Mouse (Mus musculus): ENCODE results near the gene Plbd1. TPM values are rescaled to one million over a fixed set of nuclear protein-coding genes. Genes with fewer than 3 reads are reported as not detected.

The Plbd1 gene
- polyA plus RNA-seq (2015; fragmentation: Nextera tagmentation; extraction: Ambion mirVana): 30.7 and 31.3 TPM in 2 replicates

DNA sequence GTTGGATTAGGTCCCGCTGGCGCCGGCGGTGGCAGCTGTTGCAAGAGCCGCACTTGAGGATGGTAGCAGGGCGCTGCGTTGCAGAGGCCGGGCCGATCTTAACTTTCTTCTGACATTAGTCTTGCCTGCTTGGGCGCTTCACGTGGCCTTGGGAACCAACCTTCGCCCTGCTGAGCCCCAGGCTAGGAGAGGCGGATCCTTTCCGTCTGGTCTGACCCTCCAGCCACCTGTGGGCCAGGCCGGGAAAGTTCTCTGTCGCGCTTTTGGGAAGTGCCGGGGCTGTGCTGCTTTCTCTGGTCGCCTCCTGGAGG lies at the start of gene Plbd1:
Gene Plbd1, minus strand, starts transcription at position 223 of the 311 bp plus-strand sequence.
- Histone ChIP-seq H3K27me3 (ENCODE audit: insufficient read depth, low read length) (peaks cover 11% of the 10 kb centered on the region), H3K4me3 (ENCODE audit: low read depth, low read length) (peak within 1 kb of the TSS; percentile 57), H3K9me3 (ENCODE audit: low read length) (no peaks in the 10 kb centered on the region), H3K27ac (ENCODE audit: low read depth) (peak within 1 kb of the TSS; percentile 78), H3K36me3 (replicated peaks; ENCODE audit: insufficient read depth, low read length) (no peaks in the 10 kb centered on the region), H3K9ac (replicated peaks) (peak within 1 kb of the TSS; percentile 68), H3K4me1 (ENCODE audit: insufficient read depth) (peaks cover 9% of the 10 kb centered on the region), H3K4me2 (ENCODE audit: low read depth, low read length) (peak within 1 kb of the TSS; percentile 73)
- DNase-seq: peak; percentile 57
- peak; percentile 60 for ATAC-seq
- TF ChIP-seq EP300 (IDR thresholded peaks at IDR 0.05; ENCODE audit: low read depth) (no peak), CTCF (IDR thresholded peaks at IDR 0.05; ENCODE audit: low read depth) (no peak)
- 2% methylated on average over 19 of the region's 19 CpGs for WGBS (ENCODE audit: insufficient replicate concordance)

DNA sequence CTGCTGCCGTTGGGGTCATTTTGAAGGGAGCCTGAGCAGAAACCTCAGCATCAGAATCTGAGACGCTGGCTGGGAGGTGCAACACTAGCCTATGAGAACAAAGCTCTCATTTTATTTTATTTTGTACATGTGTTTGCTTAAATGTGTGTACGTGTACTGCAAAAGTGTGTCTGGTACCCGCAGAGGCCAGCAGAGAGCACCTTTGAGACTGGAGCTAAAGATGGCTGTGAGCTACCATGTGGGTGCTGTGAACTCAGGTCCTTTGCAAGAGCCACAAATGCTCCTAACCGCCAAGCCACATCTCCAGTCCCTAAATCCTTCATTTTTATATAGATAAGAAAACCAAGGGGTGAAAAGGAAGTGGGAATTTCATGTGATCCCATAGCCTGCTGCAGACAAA lies 48.7 kb upstream of the Plbd1 start:
- no peak for TF ChIP-seq CTCF (IDR thresholded peaks at IDR 0.05; ENCODE audit: low read depth)
- TF ChIP-seq EP300 (IDR thresholded peaks at IDR 0.05; ENCODE audit: low read depth): no peak
- H3K36me3 ChIP-seq (replicated peaks; ENCODE audit: insufficient read depth, low read length): no peaks in the 10 kb centered on the region
- no peak overlapping the region for H3K4me3 ChIP-seq (ENCODE audit: low read depth, low read length)
- 84% methylated on average over 5 of the region's 5 CpGs for WGBS (ENCODE audit: insufficient replicate concordance)
- no peak overlapping the region for H3K27ac ChIP-seq (ENCODE audit: low read depth)
- no peaks in the 10 kb centered on the region for H3K9me3 ChIP-seq (ENCODE audit: low read length)
- no peaks in the 10 kb centered on the region for H3K4me1 ChIP-seq (ENCODE audit: insufficient read depth)
- DNase-seq (no peak), ATAC-seq (no peak)
- H3K9ac ChIP-seq (replicated peaks): no peak overlapping the region
- H3K27me3 ChIP-seq (ENCODE audit: insufficient read depth, low read length): no peaks in the 10 kb centered on the region
- no peak overlapping the region for H3K4me2 ChIP-seq (ENCODE audit: low read depth, low read length)

DNA sequence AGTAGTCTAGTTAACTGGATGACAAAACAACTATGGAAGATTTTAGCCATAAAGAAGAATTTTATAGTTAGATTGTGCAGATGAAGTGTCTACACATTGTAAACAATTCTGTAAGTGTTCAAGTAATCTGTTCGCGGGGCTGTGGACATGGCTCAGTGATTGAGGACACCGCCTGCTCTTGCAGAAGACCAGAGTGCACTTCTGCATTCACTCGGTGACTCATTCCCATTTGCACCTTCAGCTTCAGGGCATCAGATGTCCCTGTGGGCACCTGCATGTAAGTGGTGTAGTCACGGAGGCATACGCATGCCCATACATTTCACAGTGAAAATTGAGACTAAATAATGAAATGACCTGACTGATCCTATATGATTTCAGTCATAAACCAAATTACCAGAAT lies 46.9 kb upstream of the Plbd1 start:
- no peaks in the 10 kb centered on the region for H3K9me3 ChIP-seq (ENCODE audit: low read length)
- 83% methylated on average over 6 of the region's 6 CpGs for WGBS (ENCODE audit: insufficient replicate concordance)
- no peaks in the 10 kb centered on the region for H3K27me3 ChIP-seq (ENCODE audit: insufficient read depth, low read length)
- no peak overlapping the region for H3K4me3 ChIP-seq (ENCODE audit: low read depth, low read length)
- no peak overlapping the region for H3K4me2 ChIP-seq (ENCODE audit: low read depth, low read length)
- ATAC-seq (no peak), DNase-seq (no peak)
- no peak for TF ChIP-seq EP300 (IDR thresholded peaks at IDR 0.05; ENCODE audit: low read depth)
- TF ChIP-seq CTCF (IDR thresholded peaks at IDR 0.05; ENCODE audit: low read depth): no peak
- no peaks in the 10 kb centered on the region for H3K4me1 ChIP-seq (ENCODE audit: insufficient read depth)
- no peak overlapping the region for H3K27ac ChIP-seq (ENCODE audit: low read depth)
- no peak overlapping the region for H3K9ac ChIP-seq (replicated peaks)
- no peaks in the 10 kb centered on the region for H3K36me3 ChIP-seq (replicated peaks; ENCODE audit: insufficient read depth, low read length)

DNA sequence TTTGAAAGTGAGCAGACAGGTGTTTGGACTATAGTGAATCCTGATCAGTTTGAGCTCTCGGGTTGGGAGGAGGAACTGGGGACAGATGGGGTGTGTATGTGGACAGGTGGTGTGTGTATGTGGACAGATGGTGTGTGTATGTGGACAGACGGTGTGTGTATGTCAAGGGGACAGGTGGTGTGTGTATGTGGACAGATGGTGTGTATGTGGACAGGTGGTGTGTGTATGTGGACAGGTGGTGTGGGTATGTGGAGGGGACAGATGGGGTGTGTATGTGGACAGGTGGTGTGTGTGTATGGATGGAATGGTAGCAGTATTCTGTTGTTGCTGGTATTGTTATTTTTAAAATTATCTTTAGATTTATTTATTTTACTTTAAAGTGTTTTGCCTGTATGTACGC lies 40.1 kb upstream of the Plbd1 start:
- Histone ChIP-seq H3K27ac (ENCODE audit: low read depth) (no peak overlapping the region), H3K27me3 (ENCODE audit: insufficient read depth, low read length) (no peaks in the 10 kb centered on the region), H3K4me1 (ENCODE audit: insufficient read depth) (no peaks in the 10 kb centered on the region), H3K4me3 (ENCODE audit: low read depth, low read length) (no peak overlapping the region), H3K4me2 (ENCODE audit: low read depth, low read length) (no peak overlapping the region), H3K9ac (replicated peaks) (no peak overlapping the region), H3K36me3 (replicated peaks; ENCODE audit: insufficient read depth, low read length) (no peaks in the 10 kb centered on the region), H3K9me3 (ENCODE audit: low read length) (no peaks in the 10 kb centered on the region)
- DNase-seq: no peak
- ATAC-seq: no peak
- TF ChIP-seq EP300 (IDR thresholded peaks at IDR 0.05; ENCODE audit: low read depth) (no peak), CTCF (IDR thresholded peaks at IDR 0.05; ENCODE audit: low read depth) (no peak)
- WGBS (ENCODE audit: insufficient replicate concordance): 80% methylated on average over 3 of the region's 3 CpGs

DNA sequence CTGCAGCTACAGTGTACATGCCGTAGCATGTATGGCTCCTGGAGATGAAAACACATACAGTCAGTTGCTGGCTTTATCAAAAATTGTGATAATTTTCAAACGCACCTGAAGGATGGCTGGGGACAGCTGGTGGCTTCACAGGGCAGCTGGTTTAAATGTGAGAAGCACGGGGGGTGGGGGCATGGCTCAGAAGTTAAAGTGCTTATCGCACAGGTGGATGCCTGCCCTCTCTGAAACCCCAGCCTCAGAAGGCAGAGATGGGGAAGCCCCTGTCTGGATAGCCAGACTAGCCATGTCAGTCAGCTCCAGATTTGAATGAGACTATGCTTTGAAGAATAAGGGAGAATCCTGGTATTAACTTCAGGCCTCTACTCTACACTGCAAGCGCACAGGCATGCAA lies 39.5 kb upstream of the Plbd1 start:
- TF ChIP-seq CTCF (IDR thresholded peaks at IDR 0.05; ENCODE audit: low read depth) (no peak), EP300 (IDR thresholded peaks at IDR 0.05; ENCODE audit: low read depth) (no peak)
- no peaks in the 10 kb centered on the region for H3K4me1 ChIP-seq (ENCODE audit: insufficient read depth)
- no peak overlapping the region for H3K4me3 ChIP-seq (ENCODE audit: low read depth, low read length)
- H3K4me2 ChIP-seq (ENCODE audit: low read depth, low read length): no peak overlapping the region
- H3K9me3 ChIP-seq (ENCODE audit: low read length): no peaks in the 10 kb centered on the region
- ATAC-seq: no peak
- H3K27ac ChIP-seq (ENCODE audit: low read depth): no peak overlapping the region
- no peaks in the 10 kb centered on the region for H3K27me3 ChIP-seq (ENCODE audit: insufficient read depth, low read length)
- DNase-seq: no peak
- WGBS (ENCODE audit: insufficient replicate concordance): 78% methylated on average over 5 of the region's 5 CpGs
- H3K36me3 ChIP-seq (replicated peaks; ENCODE audit: insufficient read depth, low read length): no peaks in the 10 kb centered on the region
- H3K9ac ChIP-seq (replicated peaks): no peak overlapping the region

DNA sequence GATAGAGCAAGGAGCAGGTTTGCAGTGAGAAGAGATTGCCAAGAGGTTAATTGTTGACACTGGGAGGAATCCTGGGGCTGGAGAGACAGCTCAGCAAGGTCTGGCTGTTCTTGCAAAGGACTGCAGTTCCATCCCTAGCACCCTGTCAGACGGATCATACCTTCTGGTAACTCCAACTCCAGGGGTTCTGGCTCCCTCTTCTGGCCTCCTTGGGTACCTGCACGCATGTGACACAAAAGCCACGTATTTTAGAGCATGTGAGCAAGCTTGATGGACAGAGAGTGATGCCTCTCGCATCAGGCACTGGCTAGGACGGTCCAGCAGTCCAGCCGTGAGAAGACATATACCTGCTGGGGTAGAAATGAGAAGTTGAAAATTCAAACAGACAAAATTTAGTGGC lies 29.6 kb upstream of the Plbd1 start:
- H3K27ac ChIP-seq (ENCODE audit: low read depth): no peak overlapping the region
- no peak overlapping the region for H3K4me2 ChIP-seq (ENCODE audit: low read depth, low read length)
- WGBS (ENCODE audit: insufficient replicate concordance): 85% methylated on average over 6 of the region's 6 CpGs
- no peaks in the 10 kb centered on the region for H3K9me3 ChIP-seq (ENCODE audit: low read length)
- H3K4me1 ChIP-seq (ENCODE audit: insufficient read depth): no peaks in the 10 kb centered on the region
- TF ChIP-seq EP300 (IDR thresholded peaks at IDR 0.05; ENCODE audit: low read depth) (no peak), CTCF (IDR thresholded peaks at IDR 0.05; ENCODE audit: low read depth) (peak; percentile 43)
- DNase-seq (no peak), ATAC-seq (no peak)
- H3K4me3 ChIP-seq (ENCODE audit: low read depth, low read length): no peak overlapping the region
- no peaks in the 10 kb centered on the region for H3K36me3 ChIP-seq (replicated peaks; ENCODE audit: insufficient read depth, low read length)
- H3K9ac ChIP-seq (replicated peaks): no peak overlapping the region
- H3K27me3 ChIP-seq (ENCODE audit: insufficient read depth, low read length): no peaks in the 10 kb centered on the region

DNA sequence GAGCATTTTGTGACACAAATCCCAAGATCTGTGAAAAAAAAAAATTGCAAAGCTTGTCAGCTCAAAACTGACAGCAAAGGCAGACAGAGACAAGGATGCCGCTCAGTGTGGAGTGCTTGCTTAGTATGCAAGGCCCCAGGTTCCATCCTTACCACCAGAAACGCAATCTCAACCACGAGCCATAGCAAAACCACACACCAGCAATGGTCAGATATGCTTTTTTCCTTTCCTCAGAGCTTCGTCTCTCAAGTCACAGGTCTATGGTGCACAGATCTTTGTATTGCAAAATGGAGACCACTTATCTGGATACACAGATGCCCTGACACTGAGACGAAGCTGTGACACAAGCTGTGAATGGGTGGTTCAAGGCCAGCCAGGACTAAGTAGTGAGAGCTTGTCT lies 28.8 kb upstream of the Plbd1 start:
- H3K4me3 ChIP-seq (ENCODE audit: low read depth, low read length): no peak overlapping the region
- TF ChIP-seq CTCF (IDR thresholded peaks at IDR 0.05; ENCODE audit: low read depth) (no peak), EP300 (IDR thresholded peaks at IDR 0.05; ENCODE audit: low read depth) (no peak)
- ATAC-seq: no peak
- H3K9ac ChIP-seq (replicated peaks): no peak overlapping the region
- no peak overlapping the region for H3K4me2 ChIP-seq (ENCODE audit: low read depth, low read length)
- no peaks in the 10 kb centered on the region for H3K36me3 ChIP-seq (replicated peaks; ENCODE audit: insufficient read depth, low read length)
- no peaks in the 10 kb centered on the region for H3K9me3 ChIP-seq (ENCODE audit: low read length)
- 40% methylated on average over 5 of the region's 5 CpGs for WGBS (ENCODE audit: insufficient replicate concordance)
- no peaks in the 10 kb centered on the region for H3K27me3 ChIP-seq (ENCODE audit: insufficient read depth, low read length)
- no peak for DNase-seq
- H3K27ac ChIP-seq (ENCODE audit: low read depth): peak overlapping the region; percentile 79
- peaks cover 2% of the 10 kb centered on the region for H3K4me1 ChIP-seq (ENCODE audit: insufficient read depth)

All from liver, postnatal 0 days (tissue).